Mouse (Mus musculus) effector memory CD4-positive, alpha-beta T cell, adult 5 months (primary cell): ENCODE results near the gene Opcml. TPM values are rescaled to one million over a fixed set of nuclear protein-coding genes. Genes with fewer than 3 reads are reported as not detected.

Experiments used
- polyA plus RNA-seq: library from polyadenylated mRNA; unstranded; fragments of 100-300 nt; shearing (Covaris generic); gene quantifications from one replicate; pipeline ENCODE4 v1.2.1, GENCODE M21; 2017

The Opcml gene
- 0.30 TPM for polyA plus RNA-seq

DNA sequence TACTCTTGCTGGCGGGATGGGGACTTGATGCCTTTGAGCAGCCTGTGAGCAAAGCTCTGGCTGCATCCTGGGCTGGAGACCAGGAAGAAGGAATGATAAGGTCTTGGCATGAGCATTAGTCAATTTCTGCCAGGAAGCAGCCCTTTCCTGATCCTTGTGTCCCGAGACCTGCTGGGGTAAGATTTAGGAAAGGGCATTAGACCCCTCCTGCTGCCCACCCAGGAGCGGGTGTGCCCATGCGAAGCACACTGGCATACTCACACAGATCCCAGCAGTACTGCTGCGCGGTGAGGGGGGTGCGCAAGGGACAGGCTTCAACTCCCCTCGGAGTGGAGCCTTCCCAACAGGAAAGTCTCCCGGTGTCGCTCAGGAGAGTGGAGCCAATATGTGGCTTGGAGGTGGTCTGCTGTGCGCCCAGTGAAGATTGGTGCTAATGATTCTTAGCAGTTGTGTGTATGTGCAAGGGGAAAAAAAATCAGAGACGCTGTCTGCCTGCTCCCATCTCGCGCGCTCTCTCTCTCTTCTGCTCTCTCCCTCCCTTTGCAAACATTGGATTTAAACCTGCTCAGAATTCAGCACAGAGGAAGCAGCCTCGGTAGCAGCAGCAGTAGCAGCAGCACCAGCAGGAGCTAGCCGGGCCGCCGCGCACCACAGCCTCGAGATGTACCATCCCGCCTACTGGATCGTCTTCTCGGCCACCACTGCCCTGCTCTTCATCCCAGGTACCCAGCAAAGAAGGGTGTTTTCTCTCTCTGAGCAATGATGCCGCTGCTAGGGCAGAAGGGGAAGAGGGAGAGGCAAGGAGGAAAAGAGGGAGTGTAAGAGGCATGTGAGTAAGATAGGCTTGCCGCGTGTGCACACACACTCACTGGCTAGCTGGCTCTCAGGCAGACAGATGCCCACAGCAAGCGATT lies at the start of gene Opcml:
Opcml (plus strand) TSS at position 51 of the 914 bp plus-strand sequence.

